Mouse (Mus musculus): Measurements from ENCODE around the gene Mgat4b. TPM values are rescaled to one million over a fixed set of nuclear protein-coding genes. Genes with fewer than 3 reads are reported as not detected.
A peak's percentile ranks its signal among the peaks of the same experiment; 100 is the strongest.

Mgat4b gene
- polyA plus RNA-seq, 1 experiment from 2014 or later: 14.4 TPM

GRCm38 (mm10) chr11:50262020-50262419 lies 51.3 kb downstream of the Mgat4b start:
- Histone ChIP-seq H3K27me3 (ENCODE audit: control insufficient read depth, insufficient read depth, low read length) (no peaks in the 10 kb centered on the region), H3K36me3 (ENCODE audit: control insufficient read depth, insufficient read depth, low read length) (peaks cover 50% of the 10 kb centered on the region)
- 89% methylated on average over 4 of the region's 4 CpGs for WGBS (ENCODE audit: insufficient replicate concordance)

GRCm38 (mm10) chr11:50263198-50263597 lies 52.5 kb downstream of the Mgat4b start:
- no peaks in the 10 kb centered on the region for H3K27me3 ChIP-seq (ENCODE audit: control insufficient read depth, insufficient read depth, low read length)
- H3K9me3 ChIP-seq (replicated peaks; ENCODE audit: control insufficient read depth, low read length): no peaks in the 10 kb centered on the region
- ATAC-seq (replicated peaks; ENCODE audit: insufficient number of reproducible peaks, low FRiP score, low TSS enrichment): no peak
- H3K9ac ChIP-seq (ENCODE audit: low read depth, low read length): no peak overlapping the region
- H3K36me3 ChIP-seq (ENCODE audit: control insufficient read depth, insufficient read depth, low read length): peaks cover 46% of the 10 kb centered on the region
- WGBS (ENCODE audit: insufficient replicate concordance): 96% methylated on average over 3 of the region's 3 CpGs
- no peak overlapping the region for H3K27ac ChIP-seq (ENCODE audit: low read depth, low read length)
- no peak overlapping the region for H3K4me3 ChIP-seq (ENCODE audit: low read depth, low read length)
- no peak overlapping the region for H3K4me2 ChIP-seq
- no peaks in the 10 kb centered on the region for H3K4me1 ChIP-seq (ENCODE audit: control insufficient read depth, insufficient read depth, low read length)

More at GRCm38 (mm10) chr11:50262020-50262419, 51.3 kb downstream of the Mgat4b start:
- ATAC-seq (replicated peaks; ENCODE audit: insufficient number of reproducible peaks, low FRiP score, low TSS enrichment): no peak
- no peaks in the 10 kb centered on the region for H3K4me1 ChIP-seq (ENCODE audit: control insufficient read depth, insufficient read depth, low read length)
- no peaks in the 10 kb centered on the region for H3K9me3 ChIP-seq (replicated peaks; ENCODE audit: control insufficient read depth, low read length)
- no peak overlapping the region for H3K4me3 ChIP-seq (ENCODE audit: low read depth, low read length)
- no peak overlapping the region for H3K9ac ChIP-seq (ENCODE audit: low read depth, low read length)
- H3K27ac ChIP-seq (ENCODE audit: low read depth, low read length): no peak overlapping the region
- H3K4me2 ChIP-seq: no peak overlapping the region

DNA sequence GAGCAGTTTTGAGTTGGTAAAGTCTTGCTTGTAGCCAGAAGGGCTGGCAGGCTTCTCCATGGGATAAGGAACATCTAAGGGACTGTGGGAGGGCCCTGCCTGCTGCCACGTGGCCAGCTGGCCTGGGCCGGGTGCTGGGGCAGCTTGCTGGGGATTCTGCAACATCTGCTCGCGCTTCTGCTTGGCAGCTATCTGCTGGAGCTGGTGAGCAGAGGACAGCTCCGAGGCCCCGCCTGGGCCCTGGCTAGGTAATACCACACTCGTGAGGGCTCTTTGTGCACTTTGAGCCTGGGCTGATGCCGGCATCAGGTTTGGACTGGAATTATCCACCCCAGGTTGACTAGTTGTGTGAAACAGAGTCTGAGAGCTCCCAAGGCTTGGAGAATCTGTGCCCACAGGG lies 55.2 kb downstream of the Mgat4b start:
- Histone ChIP-seq H3K9ac (ENCODE audit: low read depth, low read length) (no peak overlapping the region), H3K36me3 (ENCODE audit: control insufficient read depth, insufficient read depth, low read length) (peaks cover 27% of the 10 kb centered on the region), H3K4me2 (no peak overlapping the region), H3K27ac (ENCODE audit: low read depth, low read length) (no peak overlapping the region), H3K4me3 (ENCODE audit: low read depth, low read length) (no peak overlapping the region), H3K9me3 (replicated peaks; ENCODE audit: control insufficient read depth, low read length) (no peaks in the 10 kb centered on the region), H3K27me3 (ENCODE audit: control insufficient read depth, insufficient read depth, low read length) (no peaks in the 10 kb centered on the region), H3K4me1 (ENCODE audit: control insufficient read depth, insufficient read depth, low read length) (no peaks in the 10 kb centered on the region)
- 82% methylated on average over 8 of the region's 8 CpGs for WGBS (ENCODE audit: insufficient replicate concordance)
- no peak for ATAC-seq (replicated peaks; ENCODE audit: insufficient number of reproducible peaks, low FRiP score, low TSS enrichment)

DNA sequence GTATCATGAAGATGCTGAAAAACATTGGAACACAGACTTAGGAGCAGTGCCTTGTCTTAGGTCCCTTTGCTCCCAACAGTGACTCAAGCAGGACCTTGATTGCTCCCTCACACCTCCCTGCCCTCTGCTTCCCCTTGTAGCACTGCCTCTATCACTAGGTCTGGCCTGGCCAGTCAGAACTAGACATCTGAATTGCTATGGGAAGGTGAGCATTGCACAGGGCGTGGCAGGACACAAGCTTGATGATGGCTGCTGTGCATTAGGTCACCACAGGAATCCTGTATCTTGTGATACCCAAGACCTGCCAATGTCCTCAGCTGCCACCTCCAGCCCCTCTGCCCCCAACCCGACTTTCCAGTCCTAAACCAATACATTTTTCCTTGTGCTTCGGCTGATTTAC lies 56.3 kb downstream of the Mgat4b start:
- ATAC-seq (replicated peaks; ENCODE audit: insufficient number of reproducible peaks, low FRiP score, low TSS enrichment): no peak
- Histone ChIP-seq H3K9me3 (replicated peaks; ENCODE audit: control insufficient read depth, low read length) (no peaks in the 10 kb centered on the region), H3K27me3 (ENCODE audit: control insufficient read depth, insufficient read depth, low read length) (no peaks in the 10 kb centered on the region), H3K27ac (ENCODE audit: low read depth, low read length) (no peak overlapping the region), H3K4me2 (no peak overlapping the region), H3K4me1 (ENCODE audit: control insufficient read depth, insufficient read depth, low read length) (peaks cover 9% of the 10 kb centered on the region), H3K4me3 (ENCODE audit: low read depth, low read length) (no peak overlapping the region), H3K36me3 (ENCODE audit: control insufficient read depth, insufficient read depth, low read length) (peaks cover 22% of the 10 kb centered on the region), H3K9ac (ENCODE audit: low read depth, low read length) (no peak overlapping the region)
- 83% methylated on average over 3 of the region's 3 CpGs for WGBS (ENCODE audit: insufficient replicate concordance)

DNA sequence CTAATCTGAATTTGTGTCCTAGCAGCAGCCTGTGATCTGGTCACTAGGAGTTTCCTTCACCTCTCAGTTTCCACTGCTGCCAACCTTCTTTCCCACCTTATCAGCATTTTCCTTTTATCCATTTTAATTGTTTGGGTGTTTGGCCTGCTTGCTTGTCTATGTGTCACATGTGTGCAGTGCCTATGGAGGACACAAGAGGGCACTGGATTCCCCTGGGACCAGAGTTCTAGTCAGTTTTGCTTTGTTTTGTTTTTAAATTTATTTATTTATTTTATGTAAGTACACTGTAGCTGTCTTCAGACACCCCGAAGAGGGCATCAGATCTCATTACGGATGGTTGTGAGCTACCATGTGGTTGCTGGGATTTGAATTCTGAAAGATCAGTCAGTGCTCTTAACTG lies 58.5 kb downstream of the Mgat4b start:
- WGBS (ENCODE audit: insufficient replicate concordance): 89% methylated on average over 2 of the region's 2 CpGs

DNA sequence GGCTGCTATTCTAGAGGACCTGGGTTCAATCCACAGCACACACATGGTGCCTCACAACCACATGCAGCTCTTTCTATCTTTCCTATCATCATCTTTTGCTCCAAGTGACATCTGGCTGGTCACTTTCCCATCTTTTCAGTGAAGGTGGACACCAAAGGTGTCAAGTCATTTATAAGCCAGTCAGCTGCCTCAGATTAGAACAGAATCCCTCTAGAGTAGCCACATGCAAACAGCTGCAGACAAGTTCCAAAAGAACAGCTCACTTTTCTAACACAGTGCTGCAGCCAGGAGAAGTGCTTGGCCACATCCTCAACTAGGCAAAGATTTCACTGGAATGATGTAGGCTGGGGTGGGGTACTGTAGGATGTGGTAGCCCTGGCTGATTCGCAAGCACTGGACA lies 59.2 kb downstream of the Mgat4b start:
- ATAC-seq (replicated peaks; ENCODE audit: insufficient number of reproducible peaks, low FRiP score, low TSS enrichment): no peak
- H3K4me1 ChIP-seq (ENCODE audit: control insufficient read depth, insufficient read depth, low read length): peaks cover 15% of the 10 kb centered on the region
- H3K4me3 ChIP-seq (ENCODE audit: low read depth, low read length): no peak overlapping the region
- peaks cover 14% of the 10 kb centered on the region for H3K36me3 ChIP-seq (ENCODE audit: control insufficient read depth, insufficient read depth, low read length)
- no peaks in the 10 kb centered on the region for H3K27me3 ChIP-seq (ENCODE audit: control insufficient read depth, insufficient read depth, low read length)
- H3K4me2 ChIP-seq: no peak overlapping the region
- no peak overlapping the region for H3K9ac ChIP-seq (ENCODE audit: low read depth, low read length)
- H3K9me3 ChIP-seq (replicated peaks; ENCODE audit: control insufficient read depth, low read length): no peaks in the 10 kb centered on the region
- H3K27ac ChIP-seq (ENCODE audit: low read depth, low read length): no peak overlapping the region
- WGBS (ENCODE audit: insufficient replicate concordance): 100% methylated on average over 1 of the region's 1 CpGs

More for the DNA sequence above, 58.5 kb downstream of the Mgat4b start:
- no peak for ATAC-seq (replicated peaks; ENCODE audit: insufficient number of reproducible peaks, low FRiP score, low TSS enrichment)
- Histone ChIP-seq H3K27me3 (ENCODE audit: control insufficient read depth, insufficient read depth, low read length) (no peaks in the 10 kb centered on the region), H3K4me3 (ENCODE audit: low read depth, low read length) (no peak overlapping the region), H3K36me3 (ENCODE audit: control insufficient read depth, insufficient read depth, low read length) (peaks cover 14% of the 10 kb centered on the region), H3K9me3 (replicated peaks; ENCODE audit: control insufficient read depth, low read length) (no peaks in the 10 kb centered on the region), H3K9ac (ENCODE audit: low read depth, low read length) (no peak overlapping the region), H3K4me2 (no peak overlapping the region), H3K4me1 (ENCODE audit: control insufficient read depth, insufficient read depth, low read length) (peaks cover 9% of the 10 kb centered on the region), H3K27ac (ENCODE audit: low read depth, low read length) (no peak overlapping the region)

DNA sequence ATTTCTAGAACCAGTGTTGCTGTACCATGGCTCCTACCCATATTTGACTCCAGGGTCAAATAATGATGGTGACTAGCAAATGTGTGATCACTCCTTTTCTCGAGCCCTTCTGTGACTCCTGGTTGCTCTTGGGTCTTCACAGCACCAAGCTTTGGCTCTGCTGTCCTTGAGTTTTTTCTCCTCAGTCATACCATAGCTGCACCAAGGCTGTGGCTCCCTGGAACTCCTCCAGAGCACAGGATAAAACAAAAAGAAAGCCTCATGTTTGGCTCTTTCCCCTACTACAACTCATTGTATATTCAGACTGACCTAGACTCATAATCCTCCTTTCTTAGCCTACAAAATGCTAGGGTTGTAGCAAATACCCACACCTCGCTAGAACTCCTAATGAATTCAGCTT lies 62.1 kb downstream of the Mgat4b start:
- no peaks in the 10 kb centered on the region for H3K27me3 ChIP-seq (ENCODE audit: control insufficient read depth, insufficient read depth, low read length)
- peaks cover 32% of the 10 kb centered on the region for H3K4me1 ChIP-seq (ENCODE audit: control insufficient read depth, insufficient read depth, low read length)
- H3K4me3 ChIP-seq (ENCODE audit: low read depth, low read length): no peak overlapping the region
- H3K36me3 ChIP-seq (ENCODE audit: control insufficient read depth, insufficient read depth, low read length): peaks cover 4% of the 10 kb centered on the region; the same call in 1 of the 2 replicates
- ATAC-seq (replicated peaks; ENCODE audit: insufficient number of reproducible peaks, low FRiP score, low TSS enrichment): no peak
- H3K9me3 ChIP-seq (replicated peaks; ENCODE audit: control insufficient read depth, low read length): no peaks in the 10 kb centered on the region
- no peak overlapping the region for H3K9ac ChIP-seq (ENCODE audit: low read depth, low read length)
- WGBS (ENCODE audit: insufficient replicate concordance): 78% methylated on average over 2 of the region's 2 CpGs
- no peak overlapping the region for H3K27ac ChIP-seq (ENCODE audit: low read depth, low read length)
- no peak overlapping the region for H3K4me2 ChIP-seq

- peaks cover 4% of the 10 kb centered on the region; the same call in 1 of the 2 replicates for H3K36me3 ChIP-seq (ENCODE audit: control insufficient read depth, insufficient read depth, low read length)
- H3K4me1 ChIP-seq (ENCODE audit: control insufficient read depth, insufficient read depth, low read length): peaks cover 32% of the 10 kb centered on the region
- H3K27me3 ChIP-seq (ENCODE audit: control insufficient read depth, insufficient read depth, low read length): no peaks in the 10 kb centered on the region
- 69% methylated on average over 2 of the region's 2 CpGs for WGBS (ENCODE audit: insufficient replicate concordance)
- no peak for ATAC-seq (replicated peaks; ENCODE audit: insufficient number of reproducible peaks, low FRiP score, low TSS enrichment)
- H3K9me3 ChIP-seq (replicated peaks; ENCODE audit: control insufficient read depth, low read length): no peaks in the 10 kb centered on the region
- peak overlapping the region; percentile 73 for H3K27ac ChIP-seq (ENCODE audit: low read depth, low read length)
- H3K4me3 ChIP-seq (ENCODE audit: low read depth, low read length): no peak overlapping the region
- H3K9ac ChIP-seq (ENCODE audit: low read depth, low read length): peak overlapping the region; percentile 54; the same call in 1 of the 2 replicates
- peak overlapping the region; percentile 19; the same call in 1 of the 2 replicates for H3K4me2 ChIP-seq
Observed at GRCm38 (mm10) chr11:50275077-50275476, 64.4 kb downstream of the Mgat4b start.

DNA sequence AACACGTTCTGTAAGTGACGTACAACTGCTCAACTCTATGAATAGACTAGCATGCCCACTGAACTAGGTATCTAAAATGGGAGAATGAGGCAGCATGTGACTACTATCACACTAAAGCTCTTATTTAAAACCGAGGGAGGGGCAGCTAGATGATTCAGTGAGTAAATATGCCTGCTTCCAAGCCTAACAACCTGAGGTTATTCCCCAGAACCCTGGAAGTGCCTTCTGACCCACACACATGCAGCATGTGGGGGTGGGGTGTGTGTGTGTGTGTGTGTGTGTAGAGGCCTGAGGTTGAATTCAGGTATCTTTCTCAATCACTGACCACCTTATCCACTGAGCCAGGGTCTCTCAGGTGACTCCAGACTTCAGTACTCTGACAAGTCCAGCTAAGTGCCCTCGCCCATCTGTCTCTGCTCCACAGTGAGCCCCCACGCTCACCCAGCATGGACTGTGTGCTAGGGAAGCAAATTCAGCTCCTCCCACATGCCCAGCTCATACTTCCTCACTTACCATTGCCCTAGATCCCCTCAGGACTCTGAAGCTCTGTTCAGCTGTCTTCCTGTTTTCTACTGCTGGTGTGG lies 65.0 kb downstream of the Mgat4b start:
- 0 out of 2 replicates have a peak overlapping the region, but pooled peaks have one; percentile 18 for H3K4me2 ChIP-seq
- peak overlapping the region; percentile 73 for H3K27ac ChIP-seq (ENCODE audit: low read depth, low read length)
- peaks cover 32% of the 10 kb centered on the region for H3K4me1 ChIP-seq (ENCODE audit: control insufficient read depth, insufficient read depth, low read length)
- H3K36me3 ChIP-seq (ENCODE audit: control insufficient read depth, insufficient read depth, low read length): peaks cover 4% of the 10 kb centered on the region; the same call in 1 of the 2 replicates
- WGBS (ENCODE audit: insufficient replicate concordance): 52% methylated on average over 5 of the region's 5 CpGs
- no peaks in the 10 kb centered on the region for H3K27me3 ChIP-seq (ENCODE audit: control insufficient read depth, insufficient read depth, low read length)
- ATAC-seq (replicated peaks; ENCODE audit: insufficient number of reproducible peaks, low FRiP score, low TSS enrichment): 0 out of 2 replicates have a peak, but pooled peaks have one; percentile 40
- H3K9ac ChIP-seq (ENCODE audit: low read depth, low read length): no peak overlapping the region
- no peak overlapping the region for H3K4me3 ChIP-seq (ENCODE audit: low read depth, low read length)
- no peaks in the 10 kb centered on the region for H3K9me3 ChIP-seq (replicated peaks; ENCODE audit: control insufficient read depth, low read length)
